Mouse (Mus musculus): Measurements from ENCODE around the gene Usp21. TPM values are rescaled to one million over a fixed set of nuclear protein-coding genes. Genes with fewer than 3 reads are reported as not detected.

Gene Usp21
- polyA plus RNA-seq, 1 experiment: 76.6 TPM

- peak in 1 of 2 experiments; percentile 12 for DNase-seq
- Histone ChIP-seq H3K4me3 (replicated peaks; ENCODE audit: insufficient read depth, low read depth, low read length) (no peak overlapping the region), H3K27me3 (ENCODE audit: control insufficient read depth, insufficient read depth, low read length) (no peaks in the 10 kb centered on the region), H3K4me1 (ENCODE audit: control insufficient read depth, insufficient read depth, low read length) (peaks cover 11% of the 10 kb centered on the region; the same call in 1 of the 2 replicates), H3K27ac (ENCODE audit: insufficient read depth, low read length) (no peak overlapping the region)
- 87% methylated on average over 18 of the region's 18 CpGs for WGBS
- TF ChIP-seq CTCF (IDR thresholded peaks at IDR 0.05; ENCODE audit: borderline replicate concordance, insufficient read depth, low read depth, low read length) (no peak), POLR2A (IDR thresholded peaks at IDR 0.05; ENCODE audit: borderline replicate concordance, insufficient read depth, low read length) (no peak)
Measured at GRCm38 (mm10) chr1:171283188-171284160, 4.3 kb downstream of the Usp21 start.

DNA sequence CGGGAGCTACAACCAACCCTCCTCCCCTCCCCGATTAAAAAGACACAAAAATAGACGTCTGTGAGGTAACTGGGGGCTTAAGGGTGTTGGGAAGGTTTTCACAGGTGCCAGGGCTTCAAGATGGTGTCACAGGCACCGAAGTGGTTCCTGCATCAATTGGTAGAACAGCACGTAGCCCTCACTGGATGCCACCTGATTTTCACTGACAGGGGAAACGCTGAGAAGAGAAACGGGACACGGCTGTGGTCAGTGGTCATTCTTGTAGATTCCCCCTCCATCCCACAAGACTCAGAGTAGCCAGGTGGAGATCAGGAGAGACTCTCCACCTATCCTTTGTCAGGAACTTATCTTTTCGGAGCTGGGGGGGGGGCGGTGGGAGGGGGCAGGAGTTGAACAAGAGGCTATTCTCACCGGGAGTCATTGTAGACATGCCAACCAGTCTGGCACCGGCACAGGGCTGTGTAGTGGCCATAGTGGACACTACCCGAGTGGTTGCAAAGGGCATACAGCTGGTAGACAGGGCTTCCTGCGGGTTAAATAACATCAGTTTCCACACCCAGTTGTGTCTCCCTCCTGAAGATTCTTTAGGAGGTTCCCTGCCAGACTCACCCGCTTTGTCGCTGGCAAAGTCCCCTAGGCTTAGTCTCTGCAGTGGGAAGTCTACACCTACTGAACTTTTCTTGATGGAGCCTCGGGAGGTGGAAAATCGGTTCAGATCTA, 5.5 kb downstream of the Usp21 start:
- Histone ChIP-seq H3K27ac (ENCODE audit: insufficient read depth, low read length) (no peak overlapping the region), H3K27me3 (ENCODE audit: control insufficient read depth, insufficient read depth, low read length) (no peaks in the 10 kb centered on the region), H3K4me1 (ENCODE audit: control insufficient read depth, insufficient read depth, low read length) (peaks cover 11% of the 10 kb centered on the region; the same call in 1 of the 2 replicates), H3K4me3 (replicated peaks; ENCODE audit: insufficient read depth, low read depth, low read length) (no peak overlapping the region)
- TF ChIP-seq POLR2A (IDR thresholded peaks at IDR 0.05; ENCODE audit: borderline replicate concordance, insufficient read depth, low read length) (no peak), CTCF (IDR thresholded peaks at IDR 0.05; ENCODE audit: borderline replicate concordance, insufficient read depth, low read depth, low read length) (no peak)
- DNase-seq: peak in 1 of 2 experiments; percentile 25
- 68% methylated on average over 18 of the region's 18 CpGs for WGBS

DNA sequence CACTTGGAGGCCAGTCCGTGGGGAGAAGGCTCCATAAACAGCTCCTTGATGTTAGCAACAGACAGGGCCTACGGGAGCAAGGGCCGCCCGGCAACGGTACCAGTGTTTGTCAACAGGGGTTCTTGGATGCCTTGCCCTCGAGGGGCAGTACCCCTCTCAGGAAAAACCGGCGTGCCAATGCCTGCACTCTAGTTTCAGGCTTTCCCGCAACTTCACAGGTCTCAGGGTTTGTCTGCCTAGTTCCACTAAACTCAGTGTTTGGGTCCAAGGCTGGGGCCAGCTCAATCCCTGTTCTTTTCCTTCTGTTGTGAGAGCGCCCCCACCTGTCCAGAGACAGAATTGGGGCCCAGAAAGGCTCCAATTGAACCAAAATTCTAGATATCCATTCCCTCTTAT, 6.3 kb downstream of the Usp21 start:
- peak; percentile 73 to 79 for DNase-seq
- TF ChIP-seq POLR2A (IDR thresholded peaks at IDR 0.05; ENCODE audit: borderline replicate concordance, insufficient read depth, low read length) (no peak), CTCF (IDR thresholded peaks at IDR 0.05; ENCODE audit: borderline replicate concordance, insufficient read depth, low read depth, low read length) (peak; percentile 63)
- Histone ChIP-seq H3K4me1 (ENCODE audit: control insufficient read depth, insufficient read depth, low read length) (peaks cover 11% of the 10 kb centered on the region; the same call in 1 of the 2 replicates), H3K27ac (ENCODE audit: insufficient read depth, low read length) (peak overlapping the region; percentile 15), H3K4me3 (replicated peaks; ENCODE audit: insufficient read depth, low read depth, low read length) (peak overlapping the region; percentile 71), H3K27me3 (ENCODE audit: control insufficient read depth, insufficient read depth, low read length) (no peaks in the 10 kb centered on the region)
- WGBS: 0% methylated on average over 10 of the region's 10 CpGs

DNA sequence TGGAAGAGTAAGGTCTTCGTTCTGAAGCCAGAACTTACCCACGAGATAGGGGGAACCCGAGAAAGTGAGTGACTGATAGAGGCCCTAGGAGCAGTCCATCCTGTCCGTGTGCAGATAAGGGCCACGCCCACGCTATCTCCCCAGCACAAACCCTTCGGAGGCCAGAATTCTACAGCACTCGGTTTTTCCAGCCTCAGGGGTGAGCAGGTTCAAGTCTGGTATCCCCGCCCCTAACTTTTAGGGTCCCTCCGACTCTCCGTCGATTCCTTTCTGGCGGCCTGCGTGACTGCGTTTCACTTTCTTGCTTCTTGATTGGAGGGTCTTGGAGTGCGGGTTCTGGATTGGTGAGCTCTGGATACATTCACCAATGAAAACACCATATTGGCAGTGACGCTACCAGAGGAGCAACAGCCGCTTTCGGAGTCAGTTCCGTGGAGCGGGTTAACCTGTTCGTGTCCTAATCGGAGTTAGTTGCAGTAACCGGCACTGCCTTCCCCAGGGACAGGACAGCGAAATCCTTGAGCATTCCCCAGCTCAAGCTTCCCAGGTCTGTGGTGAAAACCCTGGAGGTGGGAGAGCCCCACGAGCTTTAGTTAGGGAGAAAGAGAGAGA, 6.8 kb downstream of the Usp21 start, which contains the start of gene Ppox:
TSS of gene Ppox (minus strand) at position 271 of the 612 bp plus-strand sequence.
- H3K27me3 ChIP-seq (ENCODE audit: control insufficient read depth, insufficient read depth, low read length): no peaks in the 10 kb centered on the region
- TF ChIP-seq CTCF (IDR thresholded peaks at IDR 0.05; ENCODE audit: borderline replicate concordance, insufficient read depth, low read depth, low read length): no peak
- peak; percentile 9; the same call in 1 of the 2 replicates for TF ChIP-seq POLR2A (IDR thresholded peaks at IDR 0.05; ENCODE audit: borderline replicate concordance, insufficient read depth, low read length)
- H3K4me1 ChIP-seq (ENCODE audit: control insufficient read depth, insufficient read depth, low read length): peaks cover 7% of the 10 kb centered on the region; the same call in 1 of the 2 replicates
- under 1% methylated on average over 26 of the region's 26 CpGs for WGBS
- peak within 1 kb of the TSS; percentile 94 for H3K4me3 ChIP-seq (replicated peaks; ENCODE audit: insufficient read depth, low read depth, low read length)
- H3K27ac ChIP-seq (ENCODE audit: insufficient read depth, low read length): peak within 1 kb of the TSS; percentile 15
- DNase-seq: peak; percentile 92 to 98

GRCm38 (mm10) chr1:171280250-171280915, 7.4 kb downstream of the Usp21 start:
- Histone ChIP-seq H3K27me3 (ENCODE audit: control insufficient read depth, insufficient read depth, low read length) (no peaks in the 10 kb centered on the region), H3K27ac (ENCODE audit: insufficient read depth, low read length) (no peak overlapping the region), H3K4me1 (ENCODE audit: control insufficient read depth, insufficient read depth, low read length) (peaks cover 7% of the 10 kb centered on the region; the same call in 1 of the 2 replicates), H3K4me3 (replicated peaks; ENCODE audit: insufficient read depth, low read depth, low read length) (peak overlapping the region; percentile 94)
- peak in 1 of 2 experiments; percentile 22 for DNase-seq
- no peak for TF ChIP-seq POLR2A (IDR thresholded peaks at IDR 0.05; ENCODE audit: borderline replicate concordance, insufficient read depth, low read length)
- TF ChIP-seq CTCF (IDR thresholded peaks at IDR 0.05; ENCODE audit: borderline replicate concordance, insufficient read depth, low read depth, low read length): no peak
- 1% methylated on average over 25 of the region's 25 CpGs for WGBS

- no peaks in the 10 kb centered on the region for H3K27me3 ChIP-seq (ENCODE audit: control insufficient read depth, insufficient read depth, low read length)
- H3K4me1 ChIP-seq (ENCODE audit: control insufficient read depth, insufficient read depth, low read length): peaks cover 7% of the 10 kb centered on the region; the same call in 1 of the 2 replicates
- TF ChIP-seq POLR2A (IDR thresholded peaks at IDR 0.05; ENCODE audit: borderline replicate concordance, insufficient read depth, low read length) (no peak), CTCF (IDR thresholded peaks at IDR 0.05; ENCODE audit: borderline replicate concordance, insufficient read depth, low read depth, low read length) (no peak)
- no peak for DNase-seq
- H3K27ac ChIP-seq (ENCODE audit: insufficient read depth, low read length): no peak overlapping the region
- no peak overlapping the region for H3K4me3 ChIP-seq (replicated peaks; ENCODE audit: insufficient read depth, low read depth, low read length)
- WGBS: 60% methylated on average over 5 of the region's 5 CpGs
Measured at GRCm38 (mm10) chr1:171279721-171280120, 8.1 kb downstream of the Usp21 start.

All from cerebellum, adult 2 months (tissue).